Mouse (Mus musculus): ENCODE results near the gene Gm11985. TPM values are rescaled to one million over a fixed set of nuclear protein-coding genes. Genes with fewer than 3 reads are reported as not detected.

The Gm11985 gene
- polyA plus RNA-seq, 1 experiment from 2014 or later = not detected

DNA sequence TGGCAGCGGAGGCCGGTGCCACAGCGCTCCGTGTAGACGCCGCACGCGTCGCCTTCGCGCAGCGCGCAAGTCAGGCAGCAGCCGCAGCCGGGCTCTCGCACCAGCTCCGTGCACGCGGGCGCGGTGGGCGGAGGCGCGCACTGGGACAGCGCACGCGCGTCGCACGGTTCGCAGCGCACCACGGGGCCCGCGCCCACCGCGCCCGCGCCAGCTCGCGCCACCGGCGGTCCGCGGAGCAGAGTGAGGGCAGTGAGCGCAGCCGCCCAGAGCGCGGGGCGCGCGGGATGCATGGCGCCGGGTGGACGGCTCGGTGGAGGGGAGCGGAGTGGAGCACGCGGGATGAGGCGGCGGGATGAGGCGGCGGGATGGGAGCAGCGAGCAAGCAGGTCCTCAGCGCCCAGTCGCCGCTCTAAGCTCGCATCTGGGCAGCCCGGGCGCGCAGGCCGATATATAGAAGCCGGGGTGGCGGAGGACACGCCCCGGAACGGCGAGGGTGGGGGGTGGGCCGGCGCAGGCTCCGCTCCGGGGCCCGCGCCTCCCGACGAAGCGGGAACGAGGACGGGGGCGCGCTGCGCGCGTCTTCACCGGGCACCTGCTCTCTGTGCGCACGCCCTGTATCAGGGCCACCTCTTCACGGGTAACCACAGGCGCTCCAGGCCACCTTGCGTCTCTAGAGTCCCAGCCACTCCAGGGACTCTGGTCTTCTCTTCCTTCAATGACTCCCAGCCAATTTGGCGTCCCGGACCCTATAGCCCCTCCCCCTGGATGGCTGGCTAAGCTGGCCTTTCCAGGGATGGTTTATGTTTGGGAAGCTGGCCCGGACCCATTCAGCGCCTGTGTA is 25.4 kb upstream of the Gm11985 start, which contains the start of gene Igfbp3:
TSS of gene Igfbp3 (minus strand) at position 423 of the 841 bp plus-strand sequence.
- Histone ChIP-seq H3K36me3 (ENCODE audit: control insufficient read depth, insufficient read depth, low read length) (no peaks in the 10 kb centered on the region), H3K27ac (replicated peaks in 1 of 2; ENCODE audit: control insufficient read depth in 1 of 2, insufficient read depth in 1 of 2, low read depth in 2 of 2, low read length in 2 of 2) (no peak within 1 kb of the TSS), H3K27me3 (ENCODE audit: control insufficient read depth, insufficient read depth, low read length) (peaks cover 41% of the 10 kb centered on the region), H3K4me3 (ENCODE audit: control insufficient read depth in 1 of 2, insufficient read depth in 1 of 2, low read depth in 1 of 2, low read length in 2 of 2) (peak within 1 kb of the TSS; percentile 65 to 68), H3K4me2 (ENCODE audit: low read length) (peak within 1 kb of the TSS; percentile 97), H3K4me1 (ENCODE audit: control insufficient read depth in 2 of 2, insufficient read depth in 2 of 2, low read length in 2 of 2) (peaks cover 5 to 23% of the 10 kb centered on the region in 2 experiments; a peak in 3 of 4 replicates), H3K9me3 (ENCODE audit: control insufficient read depth, low read length) (no peaks in the 10 kb centered on the region), H3K9ac (ENCODE audit: low read length) (peak within 1 kb of the TSS; percentile 65)
- WGBS = under 1% methylated on average over 97 of the region's 104 CpGs
- peak; percentile 63 for ATAC-seq (ENCODE audit: insufficient number of reproducible peaks, insufficient read depth, low FRiP score, low read depth)

DNA sequence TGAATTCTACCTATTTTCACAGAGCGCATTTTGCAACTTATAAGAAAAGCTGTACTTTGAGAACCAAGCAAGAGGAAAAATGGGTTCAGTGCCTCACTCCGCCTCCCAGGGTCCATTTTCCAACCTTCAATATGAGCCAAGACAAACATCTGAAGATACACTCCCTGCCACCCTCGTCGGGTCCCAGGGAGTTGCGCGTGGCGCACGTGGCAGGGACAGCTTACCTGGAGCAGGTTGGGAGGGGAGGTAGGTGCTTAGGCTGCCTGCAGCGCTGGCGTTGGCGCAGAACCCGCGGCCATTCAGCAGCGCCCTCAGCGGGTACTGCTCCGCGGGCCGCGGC is 24.8 kb upstream of the Gm11985 start:
- WGBS = 2% methylated on average over 19 of the region's 19 CpGs
- Histone ChIP-seq H3K4me3 (ENCODE audit: control insufficient read depth in 1 of 2, insufficient read depth in 1 of 2, low read depth in 1 of 2, low read length in 2 of 2) (peak overlapping the region; percentile 65 to 68), H3K4me2 (ENCODE audit: low read length) (peak overlapping the region; percentile 97), H3K27ac (replicated peaks in 1 of 2; ENCODE audit: control insufficient read depth in 1 of 2, insufficient read depth in 1 of 2, low read depth in 2 of 2, low read length in 2 of 2) (no peak overlapping the region), H3K9ac (ENCODE audit: low read length) (peak overlapping the region; percentile 65), H3K36me3 (ENCODE audit: control insufficient read depth, insufficient read depth, low read length) (no peaks in the 10 kb centered on the region), H3K9me3 (ENCODE audit: control insufficient read depth, low read length) (no peaks in the 10 kb centered on the region), H3K27me3 (ENCODE audit: control insufficient read depth, insufficient read depth, low read length) (peaks cover 41% of the 10 kb centered on the region), H3K4me1 (ENCODE audit: control insufficient read depth in 2 of 2, insufficient read depth in 2 of 2, low read length in 2 of 2) (peaks cover 5 to 23% of the 10 kb centered on the region in 2 experiments; a peak in 3 of 4 replicates)
- ATAC-seq (ENCODE audit: insufficient number of reproducible peaks, insufficient read depth, low FRiP score, low read depth) = no peak

DNA sequence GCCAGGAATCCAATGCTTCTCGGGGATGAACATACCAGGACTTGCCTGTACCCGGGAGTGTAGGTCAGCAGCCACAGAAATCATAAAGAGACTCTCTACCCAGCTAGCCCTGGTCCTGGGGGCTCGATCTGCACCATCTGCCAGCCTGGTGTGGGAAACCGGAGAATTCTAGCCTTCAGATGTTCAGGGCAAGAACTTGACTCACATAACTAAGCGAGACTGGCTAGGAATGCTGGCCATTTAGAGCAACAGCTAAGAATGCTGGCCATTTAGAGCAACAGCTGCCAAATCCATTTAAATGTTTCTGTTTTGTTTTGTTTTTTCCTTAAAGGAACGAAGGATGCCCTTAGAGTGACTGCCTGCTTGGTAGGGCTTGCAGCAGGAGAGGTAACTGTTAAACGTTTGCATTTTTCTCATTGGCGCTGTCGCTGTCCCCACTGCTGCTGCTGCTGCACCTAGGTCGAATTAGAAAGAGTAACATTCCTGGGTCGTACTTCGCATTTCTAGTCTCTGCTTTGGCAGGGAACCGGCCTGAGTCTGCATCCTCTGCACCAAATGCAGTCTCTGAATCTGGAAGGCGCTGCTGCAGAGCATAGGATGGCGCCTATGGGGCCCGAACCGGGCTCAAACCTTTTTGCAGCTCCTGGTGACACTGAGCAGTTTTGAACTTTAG is 23.9 kb upstream of the Gm11985 start:
- H3K9me3 ChIP-seq (ENCODE audit: control insufficient read depth, low read length) = no peaks in the 10 kb centered on the region
- no peak overlapping the region for H3K27ac ChIP-seq (replicated peaks in 1 of 2; ENCODE audit: control insufficient read depth in 1 of 2, insufficient read depth in 1 of 2, low read depth in 2 of 2, low read length in 2 of 2)
- no peak for ATAC-seq (ENCODE audit: insufficient number of reproducible peaks, insufficient read depth, low FRiP score, low read depth)
- peak overlapping the region; percentile 65 to 68; a peak in 3 of 4 replicates for H3K4me3 ChIP-seq (ENCODE audit: control insufficient read depth in 1 of 2, insufficient read depth in 1 of 2, low read depth in 1 of 2, low read length in 2 of 2)
- 18% methylated on average over 17 of the region's 17 CpGs for WGBS
- no peaks in the 10 kb centered on the region for H3K36me3 ChIP-seq (ENCODE audit: control insufficient read depth, insufficient read depth, low read length)
- peaks cover 5 to 23% of the 10 kb centered on the region in 2 experiments; a peak in 3 of 4 replicates for H3K4me1 ChIP-seq (ENCODE audit: control insufficient read depth in 2 of 2, insufficient read depth in 2 of 2, low read length in 2 of 2)
- H3K27me3 ChIP-seq (ENCODE audit: control insufficient read depth, insufficient read depth, low read length) = peaks cover 41% of the 10 kb centered on the region
- H3K4me2 ChIP-seq (ENCODE audit: low read length) = peak overlapping the region; percentile 97
- peak overlapping the region; percentile 30; the same call in 1 of the 2 replicates for H3K9ac ChIP-seq (ENCODE audit: low read length)

DNA sequence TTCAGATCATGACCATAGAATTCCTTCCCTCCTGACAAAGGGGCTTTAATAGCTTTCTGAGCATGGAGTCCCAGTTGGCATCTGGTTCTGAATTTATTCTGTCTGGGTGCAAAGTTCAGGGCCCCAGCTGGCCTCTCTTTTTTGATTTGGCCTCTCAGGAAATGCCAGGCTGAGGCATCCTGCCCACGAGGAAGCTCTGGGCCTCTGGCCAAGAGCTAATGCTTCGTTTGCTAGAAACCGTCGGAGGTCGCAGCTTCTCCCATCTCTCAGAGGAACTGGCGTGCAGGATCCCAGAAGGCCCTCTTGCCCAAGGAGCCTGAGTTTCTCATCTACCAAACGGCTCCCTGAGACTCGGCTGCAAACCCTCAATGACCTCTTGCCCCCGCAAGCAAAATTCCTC is 22.8 kb upstream of the Gm11985 start:
- ATAC-seq (ENCODE audit: insufficient number of reproducible peaks, insufficient read depth, low FRiP score, low read depth) = no peak
- H3K9me3 ChIP-seq (ENCODE audit: control insufficient read depth, low read length) = no peaks in the 10 kb centered on the region
- no peak overlapping the region for H3K27ac ChIP-seq (replicated peaks in 1 of 2; ENCODE audit: control insufficient read depth in 1 of 2, insufficient read depth in 1 of 2, low read depth in 2 of 2, low read length in 2 of 2)
- H3K36me3 ChIP-seq (ENCODE audit: control insufficient read depth, insufficient read depth, low read length) = no peaks in the 10 kb centered on the region
- H3K4me2 ChIP-seq (ENCODE audit: low read length) = peak overlapping the region; percentile 25
- peaks cover 5 to 23% of the 10 kb centered on the region in 2 experiments; a peak in 3 of 4 replicates for H3K4me1 ChIP-seq (ENCODE audit: control insufficient read depth in 2 of 2, insufficient read depth in 2 of 2, low read length in 2 of 2)
- peaks cover 41% of the 10 kb centered on the region for H3K27me3 ChIP-seq (ENCODE audit: control insufficient read depth, insufficient read depth, low read length)
- H3K9ac ChIP-seq (ENCODE audit: low read length) = no peak overlapping the region
- WGBS = 22% methylated on average over 9 of the region's 9 CpGs
- H3K4me3 ChIP-seq (ENCODE audit: control insufficient read depth in 1 of 2, insufficient read depth in 1 of 2, low read depth in 1 of 2, low read length in 2 of 2) = no peak overlapping the region

DNA sequence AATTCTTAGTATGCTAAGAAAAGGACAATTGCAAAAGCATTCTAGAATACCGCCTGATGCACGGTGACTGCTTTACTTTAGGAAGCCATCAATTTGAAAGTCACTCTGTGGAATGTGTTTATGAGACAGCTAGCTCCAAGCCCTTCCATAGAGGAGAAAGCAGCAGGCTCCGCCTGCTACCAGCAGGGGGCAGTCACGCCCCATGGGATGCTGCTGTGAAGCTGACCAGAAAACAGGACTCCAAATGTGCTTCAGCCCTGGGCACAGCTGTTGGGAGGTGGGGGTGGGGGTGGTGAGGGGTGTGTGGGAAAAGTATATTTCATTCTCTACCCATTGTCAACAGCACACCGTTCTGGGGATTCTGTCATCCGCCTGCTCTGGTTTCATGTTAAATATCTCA is 22.0 kb upstream of the Gm11985 start:
- peaks cover 41% of the 10 kb centered on the region for H3K27me3 ChIP-seq (ENCODE audit: control insufficient read depth, insufficient read depth, low read length)
- no peak overlapping the region for H3K9ac ChIP-seq (ENCODE audit: low read length)
- no peak overlapping the region for H3K4me2 ChIP-seq (ENCODE audit: low read length)
- ATAC-seq (ENCODE audit: insufficient number of reproducible peaks, insufficient read depth, low FRiP score, low read depth) = no peak
- 19% methylated on average over 6 of the region's 6 CpGs for WGBS
- H3K4me3 ChIP-seq (ENCODE audit: control insufficient read depth in 1 of 2, insufficient read depth in 1 of 2, low read depth in 1 of 2, low read length in 2 of 2) = no peak overlapping the region
- H3K27ac ChIP-seq (replicated peaks in 1 of 2; ENCODE audit: control insufficient read depth in 1 of 2, insufficient read depth in 1 of 2, low read depth in 2 of 2, low read length in 2 of 2) = no peak overlapping the region
- no peaks in the 10 kb centered on the region for H3K9me3 ChIP-seq (ENCODE audit: control insufficient read depth, low read length)
- peaks cover 5 to 23% of the 10 kb centered on the region in 2 experiments; a peak in 3 of 4 replicates for H3K4me1 ChIP-seq (ENCODE audit: control insufficient read depth in 2 of 2, insufficient read depth in 2 of 2, low read length in 2 of 2)
- H3K36me3 ChIP-seq (ENCODE audit: control insufficient read depth, insufficient read depth, low read length) = no peaks in the 10 kb centered on the region

DNA sequence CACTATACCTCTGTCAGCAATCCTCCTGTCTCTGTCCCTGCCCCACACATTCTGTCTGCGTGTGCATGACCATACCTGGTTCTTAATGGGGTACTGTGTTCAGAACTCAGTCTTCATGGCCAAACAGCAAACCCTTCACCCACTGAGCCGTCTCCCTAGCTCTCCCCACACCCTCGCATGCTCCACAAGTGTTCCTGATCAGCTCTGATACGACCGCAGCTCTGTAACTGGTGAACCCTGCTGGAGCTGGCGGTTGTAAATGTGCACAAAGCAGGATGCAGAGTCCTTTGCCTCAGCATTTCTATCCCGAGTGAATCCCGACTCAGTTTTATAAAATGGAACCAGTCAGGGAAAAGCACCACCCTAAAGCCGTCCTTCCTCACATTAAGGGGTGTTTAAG is 15.5 kb upstream of the Gm11985 start:
- peaks cover 0 to 2% of the 10 kb centered on the region in 2 experiments; a peak in 1 of 4 replicates for H3K4me1 ChIP-seq (ENCODE audit: control insufficient read depth in 2 of 2, insufficient read depth in 2 of 2, low read length in 2 of 2)
- H3K27ac ChIP-seq (replicated peaks in 1 of 2; ENCODE audit: control insufficient read depth in 1 of 2, insufficient read depth in 1 of 2, low read depth in 2 of 2, low read length in 2 of 2) = no peak overlapping the region
- whole genome bisulfite sequencing = 81% methylated on average over 9 of the region's 9 CpGs
- no peak overlapping the region for H3K9ac ChIP-seq (ENCODE audit: low read length)
- no peak for ATAC-seq (ENCODE audit: insufficient number of reproducible peaks, insufficient read depth, low FRiP score, low read depth)
- H3K27me3 ChIP-seq (ENCODE audit: control insufficient read depth, insufficient read depth, low read length) = no peaks in the 10 kb centered on the region
- H3K4me2 ChIP-seq (ENCODE audit: low read length) = no peak overlapping the region
- no peak overlapping the region for H3K4me3 ChIP-seq (ENCODE audit: control insufficient read depth in 1 of 2, insufficient read depth in 1 of 2, low read depth in 1 of 2, low read length in 2 of 2)
- H3K36me3 ChIP-seq (ENCODE audit: control insufficient read depth, insufficient read depth, low read length) = no peaks in the 10 kb centered on the region
- no peaks in the 10 kb centered on the region for H3K9me3 ChIP-seq (ENCODE audit: control insufficient read depth, low read length)

DNA sequence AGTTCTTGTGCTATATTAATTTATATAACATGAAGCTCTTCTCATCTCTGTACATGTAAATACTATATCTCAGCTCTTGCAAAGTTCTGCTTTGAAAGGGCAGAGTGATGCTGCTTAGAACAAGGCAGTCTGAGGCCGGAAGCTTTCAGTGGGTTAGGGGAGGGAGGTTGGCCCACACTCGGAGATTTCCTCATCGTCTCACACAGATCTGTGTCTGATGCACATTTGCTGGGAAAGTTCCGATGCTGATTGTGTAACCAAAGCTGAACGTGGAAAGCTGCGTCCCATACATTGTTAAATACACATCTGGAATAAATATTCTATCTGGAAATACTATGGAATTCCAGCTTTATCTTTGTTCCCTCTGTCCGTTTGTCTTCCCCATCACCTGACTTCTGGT is 13.8 kb upstream of the Gm11985 start:
- H3K27ac ChIP-seq (replicated peaks in 1 of 2; ENCODE audit: control insufficient read depth in 1 of 2, insufficient read depth in 1 of 2, low read depth in 2 of 2, low read length in 2 of 2) = no peak overlapping the region
- 62% methylated on average over 7 of the region's 7 CpGs for WGBS
- H3K9me3 ChIP-seq (ENCODE audit: control insufficient read depth, low read length) = no peaks in the 10 kb centered on the region
- H3K4me1 ChIP-seq (ENCODE audit: control insufficient read depth in 2 of 2, insufficient read depth in 2 of 2, low read length in 2 of 2) = peaks cover 0 to 2% of the 10 kb centered on the region in 2 experiments; a peak in 1 of 4 replicates
- H3K9ac ChIP-seq (ENCODE audit: low read length) = no peak overlapping the region
- ATAC-seq (ENCODE audit: insufficient number of reproducible peaks, insufficient read depth, low FRiP score, low read depth) = no peak
- no peaks in the 10 kb centered on the region for H3K36me3 ChIP-seq (ENCODE audit: control insufficient read depth, insufficient read depth, low read length)
- H3K27me3 ChIP-seq (ENCODE audit: control insufficient read depth, insufficient read depth, low read length) = no peaks in the 10 kb centered on the region
- no peak overlapping the region for H3K4me3 ChIP-seq (ENCODE audit: control insufficient read depth in 1 of 2, insufficient read depth in 1 of 2, low read depth in 1 of 2, low read length in 2 of 2)
- no peak overlapping the region for H3K4me2 ChIP-seq (ENCODE audit: low read length)

All from heart, embryonic 14.5 days (tissue).